Mouse (Mus musculus) midbrain, embryonic 14.5 days (tissue): ENCODE measurements around the gene Isl2. TPM values are rescaled to one million over a fixed set of nuclear protein-coding genes. Genes with fewer than 3 reads are reported as not detected.
A peak's percentile ranks its signal among the peaks of the same experiment; 100 is the strongest.

ENCODE experiments used
- ATAC-seq: fragments of 200-750 bp; cut with Nextera tagmentation; 2 replicates; pipeline ENCODE4 v1.8.0; 2017; ENCODE audit warnings: moderate number of reproducible peaks, moderate library complexity; ENCODE audit not compliant: low FRiP score, low TSS enrichment
- DNase-seq: peaks from one replicate; pipeline ENCODE4 v3.0.0-alpha.2; 2015
- H3K27ac ChIP-seq: fragments of 300-500 bp; sonication (generic); replicated peaks from 2 replicates; pipeline ENCODE4 v1.5.1; 2014; ENCODE audit warnings: mild to moderate bottlenecking, low read depth, low read length, moderate library complexity
- H3K27me3 ChIP-seq: fragments of 300-500 bp; sonication (generic); 2 replicates; pipeline ENCODE4 v1.6.1; 2014; ENCODE audit warnings: low read length, control low read depth, mixed read lengths; ENCODE audit not compliant: control insufficient read depth, insufficient read depth
- H3K36me3 ChIP-seq: fragments of 300-500 bp; sonication (generic); 2 replicates; pipeline ENCODE4 v1.6.1; 2014; ENCODE audit warnings: low read length, control low read depth; ENCODE audit not compliant: control insufficient read depth, insufficient read depth
- H3K4me1 ChIP-seq: fragments of 300-500 bp; sonication (generic); 2 replicates; pipeline ENCODE4 v1.6.1; 2014; ENCODE audit warnings: mild to moderate bottlenecking, antibody characterized with exemption, low read length, control low read depth; ENCODE audit not compliant: control insufficient read depth, insufficient read depth
- H3K4me2 ChIP-seq: fragments of 300-500 bp; sonication (generic); 2 replicates; pipeline ENCODE4 v1.6.1; 2014; ENCODE audit warnings: mild to moderate bottlenecking, low read length, moderate library complexity
- H3K4me3 ChIP-seq: fragments of 300-500 bp; sonication (generic); replicated peaks from 2 replicates; pipeline ENCODE4 v1.5.1; 2014; ENCODE audit warnings: low read depth, low read length
- H3K9ac ChIP-seq: fragments of 300-500 bp; sonication (generic); replicated peaks from 2 replicates; pipeline ENCODE4 v1.6.1; 2014; ENCODE audit warnings: mild to moderate bottlenecking, low read length, moderate library complexity
- H3K9me3 ChIP-seq: fragments of 300-500 bp; sonication (generic); 2 replicates; pipeline ENCODE4 v1.6.1; 2016; ENCODE audit warnings: low read length, control low read depth, mixed read lengths; ENCODE audit not compliant: control insufficient read depth
- WGBS: fragments of 180-500 bp; shearing (Covaris S2); extraction: QIAGEN DNeasy Blood & Tissue Kit; methylation state at CpG from one replicate; pipeline ENCODE4 v1.1.7; 2014; 5-methylcytosine and 5-hydroxymethylcytosine counted together
- polyA plus RNA-seq: library from polyadenylated mRNA; unstranded; fragments of >200 nt; fragmentation: Nextera tagmentation; extraction: Ambion mirVana; gene quantifications from 2 replicates; pipeline ENCODE4 v1.2.1, GENCODE M21; 2014

The Isl2 gene
- polyA plus RNA-seq = 3.6 and 4.2 TPM in 2 replicates

- Histone ChIP-seq H3K9me3 (no peaks in the 10 kb centered on the region), H3K4me2 (peak within 1 kb of the TSS; percentile 59; the same call in 1 of the 2 replicates), H3K4me1 (peaks cover 9% of the 10 kb centered on the region), H3K4me3 (no peak within 1 kb of the TSS), H3K27me3 (peaks cover 71% of the 10 kb centered on the region), H3K9ac (no peak within 1 kb of the TSS), H3K36me3 (no peaks in the 10 kb centered on the region), H3K27ac (no peak within 1 kb of the TSS)
- ATAC-seq = no peak
- 5% methylated on average over 4 of the region's 4 CpGs for WGBS
- DNase-seq = peak; percentile 65
These were observed at the start of gene Isl2 for GRCm38 (mm10) chr9:55538377-55538776. Gene Isl2, plus strand, starts transcription at chr9:55538672.

DNA sequence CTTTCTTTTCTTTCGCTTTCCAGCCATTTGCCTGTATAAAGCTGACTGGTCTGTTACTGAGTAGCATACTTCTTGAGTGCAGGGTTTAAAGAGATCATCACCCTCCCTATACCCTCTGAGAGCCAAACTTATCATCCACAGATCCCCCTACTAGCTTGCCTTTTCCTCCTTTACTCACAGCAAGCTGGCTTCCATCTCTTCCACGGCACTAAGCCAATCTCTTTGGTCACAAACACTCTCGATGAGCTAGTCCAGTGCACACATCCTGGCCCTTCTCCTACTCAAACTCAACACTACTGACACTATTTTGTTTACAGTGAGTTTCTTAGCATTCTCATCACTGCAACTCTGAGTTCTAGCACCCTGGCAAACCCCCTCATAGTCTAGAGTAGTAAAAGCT lies 30.6 kb upstream of the Isl2 start:
- H3K4me1 ChIP-seq = no peaks in the 10 kb centered on the region
- no peaks in the 10 kb centered on the region for H3K9me3 ChIP-seq
- no peak overlapping the region for H3K4me2 ChIP-seq
- H3K9ac ChIP-seq = no peak overlapping the region
- no peak for ATAC-seq
- peaks cover 6% of the 10 kb centered on the region; the same call in 1 of the 2 replicates for H3K27me3 ChIP-seq
- H3K36me3 ChIP-seq = no peaks in the 10 kb centered on the region
- no peak for DNase-seq
- WGBS = 89% methylated on average over 3 of the region's 3 CpGs
- no peak overlapping the region for H3K27ac ChIP-seq
- no peak overlapping the region for H3K4me3 ChIP-seq

- Histone ChIP-seq H3K27me3 (peaks cover 12% of the 10 kb centered on the region; the same call in 1 of the 2 replicates), H3K9ac (no peak overlapping the region), H3K36me3 (no peaks in the 10 kb centered on the region), H3K4me3 (no peak overlapping the region), H3K4me2 (no peak overlapping the region), H3K27ac (no peak overlapping the region), H3K4me1 (no peaks in the 10 kb centered on the region), H3K9me3 (no peaks in the 10 kb centered on the region)
- ATAC-seq = no peak
- no peak for DNase-seq
- WGBS = 70% methylated on average over 4 of the region's 4 CpGs
These were observed 29.8 kb upstream of the Isl2 start for GRCm38 (mm10) chr9:55508701-55509100.

DNA sequence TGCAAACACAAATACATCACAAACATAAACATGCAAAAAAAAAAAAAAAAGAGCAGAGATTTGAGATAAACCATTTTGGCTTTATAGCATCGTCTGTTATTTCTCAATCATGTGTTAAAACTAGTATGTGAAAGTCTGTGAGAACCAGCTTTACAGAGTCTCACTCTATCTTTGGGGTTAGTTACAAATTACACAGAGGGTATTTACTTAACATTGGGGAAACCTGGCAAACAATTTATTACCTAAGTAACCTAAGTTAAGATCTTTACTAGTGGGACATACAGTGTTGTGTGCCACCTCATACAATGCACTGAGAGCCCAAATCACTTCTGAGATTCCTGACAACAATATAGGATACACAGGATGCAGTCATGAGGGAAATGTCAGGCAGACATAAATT lies 28.7 kb upstream of the Isl2 start:
- no peaks in the 10 kb centered on the region for H3K9me3 ChIP-seq
- DNase-seq (no peak), ATAC-seq (no peak)
- H3K27me3 ChIP-seq = peaks cover 12% of the 10 kb centered on the region; the same call in 1 of the 2 replicates
- WGBS = 93% methylated on average over 1 of the region's 1 CpGs
- no peak overlapping the region for H3K4me2 ChIP-seq
- H3K9ac ChIP-seq = no peak overlapping the region
- H3K4me1 ChIP-seq = no peaks in the 10 kb centered on the region
- H3K4me3 ChIP-seq = no peak overlapping the region
- H3K27ac ChIP-seq = no peak overlapping the region
- H3K36me3 ChIP-seq = no peaks in the 10 kb centered on the region

- Histone ChIP-seq H3K27me3 (peaks cover 12% of the 10 kb centered on the region; the same call in 1 of the 2 replicates), H3K9ac (no peak overlapping the region), H3K9me3 (no peaks in the 10 kb centered on the region), H3K4me1 (no peaks in the 10 kb centered on the region), H3K4me3 (peak overlapping the region; percentile 86; the same call in 1 of the 2 replicates), H3K4me2 (peak overlapping the region; percentile 95), H3K36me3 (no peaks in the 10 kb centered on the region), H3K27ac (no peak overlapping the region)
- no peak for DNase-seq
- no peak for ATAC-seq
- 81% methylated on average over 10 of the region's 10 CpGs for WGBS
These were observed 27.7 kb upstream of the Isl2 start for GRCm38 (mm10) chr9:55510651-55511235.

DNA sequence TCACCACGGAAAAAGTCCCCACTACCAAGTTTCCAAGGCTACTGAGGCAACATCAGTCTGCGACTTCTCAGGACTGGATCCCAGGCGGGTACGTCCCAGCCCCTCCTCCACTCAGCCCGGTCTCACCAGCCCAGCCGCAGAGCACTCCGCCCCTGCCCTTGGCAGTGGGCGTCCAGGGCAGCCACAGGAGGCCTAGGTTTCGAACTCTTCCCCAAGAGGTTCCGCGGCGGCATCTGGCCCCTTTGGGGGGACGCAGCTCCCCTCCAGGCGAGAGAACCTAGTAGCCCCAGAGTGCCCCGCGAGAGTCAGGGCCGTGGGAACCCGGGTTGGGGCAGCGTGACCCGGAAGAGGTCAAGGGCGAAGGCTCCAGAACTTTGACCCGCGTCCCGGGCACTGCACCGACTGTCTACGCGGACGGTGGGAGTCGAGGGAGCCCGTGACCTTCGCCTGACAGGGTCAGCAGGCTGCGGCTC lies 26.9 kb upstream of the Isl2 start:
- H3K9me3 ChIP-seq = no peaks in the 10 kb centered on the region
- WGBS = under 1% methylated on average over 32 of the region's 32 CpGs
- no peaks in the 10 kb centered on the region for H3K36me3 ChIP-seq
- ATAC-seq (peak; percentile 78), DNase-seq (peak; percentile 57)
- H3K4me1 ChIP-seq = no peaks in the 10 kb centered on the region
- H3K27ac ChIP-seq = peak overlapping the region; percentile 79
- peak overlapping the region; percentile 84 for H3K9ac ChIP-seq
- H3K27me3 ChIP-seq = peaks cover 12% of the 10 kb centered on the region; the same call in 1 of the 2 replicates
- peak overlapping the region; percentile 95 for H3K4me2 ChIP-seq
- H3K4me3 ChIP-seq = peak overlapping the region; percentile 86

DNA sequence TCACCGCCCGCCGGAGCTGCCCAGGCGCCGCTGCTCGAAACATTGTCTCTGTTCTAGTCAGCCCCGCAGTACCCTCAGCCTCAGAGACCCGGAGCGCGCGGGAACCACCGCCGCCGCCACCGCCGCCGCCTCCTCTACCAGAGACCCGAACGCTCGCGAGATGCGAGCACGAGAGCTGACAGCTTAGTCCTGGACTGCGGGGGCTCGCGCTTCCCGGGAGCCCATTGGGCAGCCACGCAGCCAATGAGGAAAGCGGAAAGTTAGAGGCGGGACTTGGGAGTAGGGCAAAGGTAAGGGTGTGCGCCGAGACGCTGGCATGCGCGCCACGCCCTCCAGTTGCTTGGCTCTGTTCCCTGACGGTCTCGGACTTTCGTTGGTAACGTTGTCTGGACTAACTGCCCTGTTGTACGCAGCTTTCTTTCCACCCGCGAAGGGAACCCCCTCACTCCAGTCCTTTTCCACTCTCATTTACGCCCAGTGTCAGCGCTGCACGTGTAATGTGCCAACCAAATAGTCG lies 26.4 kb upstream of the Isl2 start, which contains the start of gene Etfa:
Gene Etfa, minus strand, starts transcription at position 217 of the 517 bp plus-strand sequence.
- Histone ChIP-seq H3K4me2 (peak within 1 kb of the TSS; percentile 95), H3K9me3 (no peaks in the 10 kb centered on the region), H3K4me3 (peak within 1 kb of the TSS; percentile 86), H3K27me3 (peaks cover 12% of the 10 kb centered on the region; the same call in 1 of the 2 replicates), H3K4me1 (no peaks in the 10 kb centered on the region), H3K36me3 (no peaks in the 10 kb centered on the region), H3K9ac (peak within 1 kb of the TSS; percentile 84), H3K27ac (peak within 1 kb of the TSS; percentile 79)
- ATAC-seq = peak; percentile 99
- DNase-seq = peak; percentile 98
- WGBS = under 1% methylated on average over 47 of the region's 47 CpGs

DNA sequence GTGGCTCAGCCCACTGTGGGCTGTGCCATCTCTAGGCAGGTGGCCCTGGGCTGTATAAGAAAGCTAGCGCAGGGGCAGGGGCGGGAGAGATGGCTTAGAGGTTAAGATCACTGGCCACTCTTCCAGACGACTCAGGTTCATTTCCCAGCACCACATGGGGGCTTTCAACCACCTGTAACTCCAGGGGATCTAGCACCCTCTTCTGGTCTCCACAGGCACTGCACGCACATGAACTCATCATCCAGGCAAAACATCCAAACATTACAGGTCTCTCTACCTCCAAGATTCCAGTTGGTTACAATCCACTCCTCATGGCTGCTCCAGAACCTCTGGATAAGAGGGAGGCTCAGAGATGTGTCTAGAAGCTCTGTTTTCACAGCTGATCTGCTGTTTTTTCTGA lies 12.8 kb upstream of the Isl2 start:
- H3K9me3 ChIP-seq = no peaks in the 10 kb centered on the region
- H3K27ac ChIP-seq = no peak overlapping the region
- H3K27me3 ChIP-seq = no peaks in the 10 kb centered on the region
- no peak overlapping the region for H3K9ac ChIP-seq
- 38% methylated on average over 4 of the region's 4 CpGs for whole genome bisulfite sequencing
- no peak overlapping the region for H3K4me3 ChIP-seq
- no peaks in the 10 kb centered on the region for H3K4me1 ChIP-seq
- H3K36me3 ChIP-seq = no peaks in the 10 kb centered on the region
- no peak for DNase-seq
- no peak for ATAC-seq
- no peak overlapping the region for H3K4me2 ChIP-seq

- Histone ChIP-seq H3K4me2 (no peak overlapping the region), H3K27me3 (peaks cover 48% of the 10 kb centered on the region), H3K4me1 (0 out of 2 replicates have a peak, but pooled peaks cover 4% of the 10 kb centered on the region), H3K27ac (no peak overlapping the region), H3K36me3 (no peaks in the 10 kb centered on the region), H3K9me3 (no peaks in the 10 kb centered on the region), H3K9ac (no peak overlapping the region), H3K4me3 (no peak overlapping the region)
- DNase-seq (peak; percentile 78), ATAC-seq (no peak)
- WGBS = 21% methylated on average over 3 of the region's 3 CpGs
These were observed 2.6 kb upstream of the Isl2 start for GRCm38 (mm10) chr9:55535907-55536306.
